Mouse (Mus musculus): ENCODE data around the gene Tlk2.

Tlk2 gene

DNA sequence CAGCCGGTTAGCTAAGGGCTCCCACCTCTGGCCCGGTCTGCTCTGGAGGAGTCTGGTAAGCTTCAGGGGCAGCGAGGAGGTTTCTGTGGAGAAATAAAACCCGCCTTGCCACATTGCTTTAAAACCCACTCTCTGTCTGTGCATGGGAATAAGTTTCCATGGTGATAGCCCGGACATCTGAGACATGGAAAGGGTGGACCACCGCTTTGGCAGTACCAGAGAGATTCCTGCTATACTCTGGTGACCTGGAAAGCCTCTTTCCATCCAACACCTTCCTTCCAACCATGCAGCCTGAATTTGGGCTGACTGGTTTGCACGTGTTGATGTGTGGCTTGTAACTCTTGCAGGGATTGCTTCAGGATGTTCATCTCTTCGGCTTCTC is 135.0 kb downstream of the Tlk2 start:
- no peak for DNase-seq (ENCODE audit: low spot score)

DNA sequence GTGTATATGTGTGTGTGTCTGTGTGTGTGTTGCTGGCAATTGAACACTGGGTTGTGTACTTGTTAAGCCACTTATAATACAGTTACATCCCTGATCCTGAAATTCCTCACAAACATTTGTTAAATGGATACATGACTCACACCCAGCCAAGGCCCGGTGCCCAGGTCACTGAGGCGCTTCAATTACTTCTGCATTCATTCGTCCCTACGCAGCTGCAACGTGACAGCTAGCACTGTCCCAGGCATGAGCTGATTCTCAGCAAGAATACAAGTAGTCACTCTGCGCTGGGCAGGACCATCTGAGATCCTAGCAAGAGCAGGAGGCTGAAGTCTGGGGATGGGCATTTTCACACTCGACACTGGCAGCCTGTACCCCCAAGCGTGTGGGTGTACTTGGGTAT is 136.7 kb downstream of the Tlk2 start:
- DNase-seq (ENCODE audit: low spot score): no peak

GRCm38 (mm10) chr11:105316121-105316520 is 137.5 kb downstream of the Tlk2 start:
- no peak for DNase-seq (ENCODE audit: low spot score)

GRCm38 (mm10) chr11:105317769-105318168 is 139.2 kb downstream of the Tlk2 start:
- DNase-seq (ENCODE audit: low spot score): no peak

DNA sequence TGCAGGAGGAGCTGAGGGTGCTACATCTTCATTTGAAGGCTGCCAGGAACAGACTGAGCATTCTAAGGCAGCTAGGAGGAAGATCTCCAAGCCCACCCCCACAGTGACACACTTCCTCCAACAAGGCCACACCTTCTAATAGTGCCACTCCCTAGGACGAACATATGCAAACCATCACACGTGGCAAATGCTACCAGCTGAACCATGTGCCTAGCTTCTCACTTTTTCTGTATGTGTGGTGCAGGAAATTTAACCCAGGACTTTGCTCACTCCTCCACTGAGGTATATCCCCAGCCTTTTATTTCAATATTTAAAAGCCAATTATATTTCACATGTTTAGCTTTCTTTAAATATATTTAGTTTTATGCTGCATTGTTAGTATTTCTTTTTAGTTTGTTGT is 142.5 kb downstream of the Tlk2 start:
- DNase-seq (ENCODE audit: low spot score): no peak

DNA sequence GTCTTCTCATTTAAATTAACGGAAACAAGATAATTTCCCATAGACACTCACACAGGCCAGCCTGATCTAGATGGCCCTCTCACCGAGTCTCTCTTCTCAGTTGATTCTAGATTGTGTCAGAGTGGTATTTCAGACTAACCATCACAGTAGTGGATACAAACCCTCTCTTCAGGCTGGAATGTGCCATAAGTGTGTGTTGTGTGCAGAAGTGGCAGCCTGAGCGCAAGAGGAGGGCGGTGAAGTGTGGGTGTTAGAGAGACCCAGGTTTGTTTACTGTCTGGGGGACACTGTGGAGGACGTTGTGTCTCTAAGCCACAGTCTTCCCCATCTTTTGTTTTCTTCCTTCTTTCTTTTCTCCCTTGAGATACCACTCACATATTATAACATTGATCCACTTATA is 144.9 kb downstream of the Tlk2 start:
- no peak for DNase-seq (ENCODE audit: low spot score)

- no peak for DNase-seq (ENCODE audit: low spot score)
These were observed 148.5 kb downstream of the Tlk2 start for GRCm38 (mm10) chr11:105327101-105327500.

DNA sequence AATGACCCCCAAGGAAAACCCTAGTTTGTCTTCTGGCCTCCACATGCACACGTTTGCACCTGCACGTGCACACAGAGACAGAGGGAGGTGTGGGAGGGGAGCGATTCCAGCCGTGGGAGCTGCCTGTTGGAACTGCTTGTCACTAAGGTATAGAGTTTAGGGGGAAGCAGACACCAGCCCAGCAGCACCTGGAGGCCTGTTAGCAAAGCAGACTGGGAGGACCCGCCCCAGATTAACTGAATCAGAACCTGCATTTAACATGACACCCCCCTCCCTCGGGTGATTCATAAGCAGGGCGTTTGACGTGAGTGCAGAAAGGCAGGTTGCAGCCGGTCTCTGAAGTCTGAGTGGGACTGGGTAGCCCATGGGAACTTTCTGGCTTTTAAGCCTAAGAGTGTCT is 151.4 kb downstream of the Tlk2 start:
- DNase-seq (ENCODE audit: low spot score): no peak

- no peak for DNase-seq (ENCODE audit: low spot score)
These were observed 152.5 kb downstream of the Tlk2 start for GRCm38 (mm10) chr11:105331129-105331528.

DNA sequence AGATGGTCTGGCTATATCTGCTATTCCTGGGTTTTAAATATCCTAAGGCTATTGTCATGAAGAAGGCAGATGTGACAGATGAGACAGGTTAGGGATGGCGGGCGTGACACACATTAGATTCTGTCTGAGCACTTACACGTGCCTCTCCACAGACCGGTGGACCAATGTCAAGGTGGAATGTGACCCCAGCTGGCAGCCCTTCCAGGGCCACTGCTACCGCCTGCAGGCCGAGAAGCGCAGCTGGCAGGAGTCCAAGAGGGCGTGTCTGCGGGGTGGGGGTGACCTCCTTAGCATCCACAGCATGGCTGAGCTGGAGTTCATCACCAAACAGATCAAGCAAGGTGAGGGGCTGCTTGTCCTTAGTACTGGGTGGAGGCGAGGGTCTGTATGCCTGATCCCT is 153.1 kb downstream of the Tlk2 start:
- DNase-seq (ENCODE audit: low spot score): peak; percentile 75

GRCm38 (mm10) chr11:105332468-105332867 is 153.9 kb downstream of the Tlk2 start:
- peak; percentile 67 for DNase-seq (ENCODE audit: low spot score)

Measured in ovary, postnatal 36 days (tissue).